Mouse (Mus musculus) macrophage (primary cell): ENCODE results near the gene Cage1. TPM values are rescaled to one million over a fixed set of nuclear protein-coding genes. Genes with fewer than 3 reads are reported as not detected.

ENCODE experiments used
- H3K27ac ChIP-seq: fragments of 350-480 bp; formaldehyde crosslinking; 2 replicates; pipeline ENCODE4 v1.9.0; 2021
- H3K36me3 ChIP-seq: fragments of 350-480 bp; formaldehyde crosslinking; 2 replicates; pipeline ENCODE4 v1.9.0; 2021; ENCODE audit errors: inconsistent target
- H3K4me3 ChIP-seq: fragments of 350-480 bp; formaldehyde crosslinking; 2 replicates; pipeline ENCODE4 v1.9.0; 2021; ENCODE audit errors: inconsistent target
- H3K79me2 ChIP-seq: fragments of 350-480 bp; formaldehyde crosslinking; 2 replicates; pipeline ENCODE4 v1.9.0; 2021; ENCODE audit errors: inconsistent target
- WGBS: methylation state at CpG from one replicate; pipeline ENCODE4 v1.1.7; 2026; ENCODE audit warnings: inconsistent platforms; ENCODE audit not compliant: missing documents; 5-methylcytosine and 5-hydroxymethylcytosine counted together
- polyA plus RNA-seq: library from polyadenylated mRNA; stranded (reverse); fragments of 250-400 nt; gene quantifications from 3 replicates; pipeline ENCODE4 v1.2.4, GENCODE M21; 2018; ENCODE audit warnings: inconsistent platforms
- total RNA-seq, 78 experiments: library from RNA; depleted of rRNA; stranded (reverse); fragments of 250-400 nt; gene quantifications; 1 replicate in 9 of 78; 2 replicates in 24 of 78; 3 replicates in 43 of 78; 4 replicates in 2 of 78; pipeline ENCODE4 v1.2.4; 2018; ENCODE audit warnings: inconsistent platforms in 56 of 78

Gene Cage1
- total RNA-seq (2018; cell fraction: chromatin; rRNA removed), result 1 to 10 TPM in 7 of 26 experiments, under 1 TPM in 14, not detected in 5; 0.23 to 2.2 (median 0.87) TPM
- total RNA-seq (2018; cell fraction: cytosol; rRNA removed), result under 1 TPM; 0.08 to 0.67 (median 0.29) TPM
- total RNA-seq (2018; cell fraction: nucleus; rRNA removed), result 1 to 10 TPM in 5 of 26 experiments, under 1 TPM in 15, not detected in 6; 0.19 to 1.5 (median 0.58) TPM
- 0.20 to 0.50 TPM (median 0.40 TPM) in 3 replicates for polyA plus RNA-seq

DNA sequence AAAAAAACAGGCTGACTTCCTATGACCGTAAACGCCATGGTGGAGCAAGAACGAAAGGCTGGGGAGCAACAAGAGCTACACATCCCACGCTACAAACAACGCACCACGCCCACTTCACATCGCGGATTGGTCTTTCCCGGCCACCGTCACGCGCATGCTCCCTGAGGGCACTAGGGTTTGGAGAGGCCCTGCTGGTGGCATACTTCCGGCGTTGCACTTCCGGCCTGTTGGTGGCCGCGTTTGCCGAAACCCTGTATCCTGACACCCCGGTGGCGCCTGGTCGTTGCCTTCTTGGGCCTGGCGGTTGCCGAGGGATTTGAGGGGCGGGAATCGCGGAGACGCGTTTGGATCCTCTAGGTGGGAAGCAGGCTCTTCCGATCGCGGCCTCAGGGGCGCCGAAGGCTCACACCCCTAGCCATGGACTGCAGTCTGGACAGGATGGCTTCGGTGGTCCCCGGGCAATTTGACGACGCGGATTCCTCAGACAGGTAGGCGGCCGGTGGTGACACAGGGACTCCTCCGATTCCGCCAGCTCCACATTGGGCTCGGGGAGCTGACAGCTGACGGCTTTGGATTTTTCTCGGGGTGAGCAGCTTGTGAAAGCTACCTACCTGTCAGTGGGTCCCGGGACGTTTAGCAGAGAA is at the start of gene Cage1:
TSS of gene Cage1 (minus strand) at position 26 of the 644 bp plus-strand sequence.
- under 1% methylated on average over 47 of the region's 47 CpGs for WGBS
- peaks cover 36% of the 10 kb centered on the region for H3K79me2 ChIP-seq
- peak within 1 kb of the TSS; percentile 57 for H3K27ac ChIP-seq

DNA sequence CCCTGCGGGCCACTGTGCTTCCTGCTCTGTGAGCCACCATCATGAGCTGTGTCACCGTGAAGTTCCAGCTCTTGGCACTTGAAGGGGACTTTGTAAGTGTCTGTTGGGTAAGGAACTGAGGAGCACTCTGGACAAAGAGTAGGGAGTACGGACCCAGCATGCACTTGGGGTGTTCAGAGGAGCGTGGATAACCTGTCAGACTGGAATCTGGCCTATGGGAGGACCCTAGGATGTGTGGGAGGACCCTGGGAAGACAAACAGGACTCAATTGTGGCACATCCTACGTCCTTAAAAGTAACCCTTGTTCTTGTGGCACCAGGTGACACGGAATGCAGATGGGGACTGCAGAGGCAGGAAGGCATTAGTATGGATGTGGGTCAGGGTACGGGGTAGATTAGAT is 44.3 kb upstream of the Cage1 start:
- Histone ChIP-seq H3K79me2 (no peaks in the 10 kb centered on the region), H3K36me3 (no peaks in the 10 kb centered on the region), H3K4me3 (no peak overlapping the region), H3K27ac (no peak overlapping the region)
- WGBS, result 83% methylated on average over 7 of the region's 7 CpGs

More for the DNA sequence above, at the start of gene Cage1:
- peak within 1 kb of the TSS; percentile 98 for H3K4me3 ChIP-seq
- H3K36me3 ChIP-seq, result peaks cover 17% of the 10 kb centered on the region

DNA sequence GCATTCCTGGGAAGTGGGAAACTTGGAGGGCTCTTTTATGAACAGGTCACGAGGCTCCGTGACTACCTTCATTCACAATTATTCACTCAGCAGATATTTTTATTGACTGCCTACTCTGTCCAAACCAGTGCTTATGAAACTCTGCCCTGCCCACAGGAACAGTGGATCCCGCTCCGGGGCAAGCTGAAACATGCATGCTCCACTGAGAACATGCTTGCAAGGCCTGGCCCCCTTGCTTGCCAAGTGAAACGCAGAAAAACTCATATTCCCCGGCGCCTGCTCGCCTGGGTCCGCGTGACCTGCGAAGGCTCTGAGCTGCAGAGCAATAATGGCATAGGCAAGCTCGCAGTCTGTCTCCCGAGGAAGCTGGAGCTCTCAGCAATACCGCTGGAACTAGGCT is 43.9 kb upstream of the Cage1 start:
- 87% methylated on average over 14 of the region's 14 CpGs for WGBS
- Histone ChIP-seq H3K27ac (no peak overlapping the region), H3K36me3 (no peaks in the 10 kb centered on the region), H3K79me2 (no peaks in the 10 kb centered on the region), H3K4me3 (no peak overlapping the region)

DNA sequence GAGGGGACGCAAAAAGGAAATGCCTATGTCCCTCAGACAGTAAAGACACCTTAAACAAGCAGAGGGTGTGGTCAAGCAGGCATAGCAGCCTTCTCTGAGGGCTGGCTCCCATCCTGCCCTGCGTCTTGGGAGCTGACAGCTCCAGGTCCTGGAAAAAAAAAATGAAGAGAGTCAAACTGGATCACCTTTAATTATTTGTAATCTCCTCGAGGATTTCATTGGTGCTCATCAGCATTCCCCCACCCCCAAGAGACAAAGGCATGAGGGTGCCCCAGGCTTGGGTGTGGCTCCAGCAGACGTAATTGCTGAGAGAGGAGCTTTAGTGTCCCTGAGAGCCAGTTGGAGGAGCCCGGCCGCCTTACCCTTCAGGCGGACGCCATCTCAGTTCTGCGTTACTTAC is 43.1 kb upstream of the Cage1 start:
- H3K36me3 ChIP-seq, result no peaks in the 10 kb centered on the region
- H3K4me3 ChIP-seq, result no peak overlapping the region
- no peak overlapping the region for H3K27ac ChIP-seq
- no peaks in the 10 kb centered on the region for H3K79me2 ChIP-seq
- WGBS, result 72% methylated on average over 7 of the region's 9 CpGs

DNA sequence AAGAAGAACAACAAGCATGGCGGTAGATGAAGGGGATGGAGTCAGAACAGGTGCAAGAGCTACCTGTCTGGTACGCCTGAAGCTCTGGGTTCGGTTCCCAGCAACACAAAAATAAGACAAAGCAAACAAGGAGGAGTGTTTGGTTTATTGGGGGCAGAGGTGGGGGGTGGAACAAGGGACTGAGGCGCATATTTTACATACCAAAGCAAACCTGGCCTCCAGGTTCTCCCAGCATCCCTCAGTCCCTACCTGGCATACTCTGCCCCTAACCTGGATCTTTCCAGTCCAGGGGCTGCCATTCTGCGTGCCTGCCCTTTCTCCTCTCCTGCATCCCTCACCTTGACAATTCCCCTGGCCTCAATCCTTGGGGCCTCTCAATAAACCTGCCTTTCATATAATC is 42.5 kb upstream of the Cage1 start:
- Histone ChIP-seq H3K4me3 (no peak overlapping the region), H3K36me3 (no peaks in the 10 kb centered on the region), H3K79me2 (no peaks in the 10 kb centered on the region), H3K27ac (no peak overlapping the region)
- 95% methylated on average over 5 of the region's 5 CpGs for WGBS

DNA sequence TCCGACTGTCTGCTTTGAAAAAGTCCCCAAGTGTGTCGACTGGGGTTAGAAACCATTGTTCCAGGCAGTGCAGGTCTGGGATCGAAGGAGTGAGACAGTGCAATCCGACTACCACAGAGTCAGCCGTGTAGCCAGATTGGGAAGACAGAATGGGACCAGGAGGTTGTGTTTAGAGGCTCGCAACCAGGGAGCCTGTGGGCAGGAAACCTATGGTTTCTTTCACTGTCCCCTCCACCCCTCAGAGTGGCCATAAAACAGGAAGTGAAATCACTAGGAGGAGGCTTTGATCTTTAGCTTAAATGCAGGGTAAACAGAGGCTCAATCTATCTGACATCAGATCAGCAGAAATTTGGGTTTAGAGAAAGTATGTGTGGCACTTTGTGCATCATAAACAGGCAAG is 42.0 kb upstream of the Cage1 start:
- Histone ChIP-seq H3K36me3 (no peaks in the 10 kb centered on the region), H3K79me2 (no peaks in the 10 kb centered on the region), H3K4me3 (no peak overlapping the region), H3K27ac (no peak overlapping the region)
- 16% methylated on average over 6 of the region's 6 CpGs for WGBS

DNA sequence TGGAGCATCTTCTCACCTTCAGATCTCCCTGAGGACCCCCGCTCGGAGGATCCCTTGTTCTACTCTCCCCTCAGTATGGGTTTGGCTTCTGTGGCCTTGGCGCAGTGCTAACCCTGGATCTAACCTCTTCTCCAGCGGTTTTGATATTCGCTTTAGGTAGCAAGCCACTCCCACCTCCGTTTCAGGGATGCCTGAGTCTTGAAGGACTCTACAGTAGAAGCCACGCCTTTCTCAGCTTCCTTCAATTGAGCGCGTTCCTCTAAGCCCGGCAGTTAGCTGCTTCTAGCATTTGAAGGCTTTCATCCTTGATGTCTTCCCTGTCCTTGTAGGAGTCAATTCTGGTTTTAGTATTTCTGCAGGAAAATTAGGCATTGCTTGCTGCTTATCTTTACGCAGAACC is 40.2 kb upstream of the Cage1 start:
- Histone ChIP-seq H3K79me2 (no peaks in the 10 kb centered on the region), H3K4me3 (no peak overlapping the region), H3K36me3 (no peaks in the 10 kb centered on the region), H3K27ac (no peak overlapping the region)
- 21% methylated on average over 11 of the region's 11 CpGs for WGBS

DNA sequence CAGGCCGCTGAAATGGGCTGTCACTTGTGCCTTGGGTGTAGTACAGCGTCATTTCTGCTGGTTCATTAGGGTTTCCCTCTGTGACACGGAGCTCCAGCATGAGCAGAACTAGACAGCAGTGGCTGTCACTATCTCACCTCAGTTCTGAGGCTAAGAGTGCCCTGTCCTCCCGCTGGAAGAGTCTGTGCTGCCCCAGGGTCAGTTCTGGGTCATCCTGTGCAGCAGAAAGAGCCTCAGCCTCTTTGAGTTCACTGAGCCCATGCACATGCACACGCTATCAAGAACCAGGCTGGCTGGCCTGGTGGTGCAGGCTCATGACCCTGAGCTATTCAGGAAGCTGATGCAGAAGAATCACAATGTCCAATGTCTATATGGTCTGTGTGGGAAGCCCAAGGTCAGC is 37.5 kb upstream of the Cage1 start:
- H3K4me3 ChIP-seq, result no peak overlapping the region
- H3K79me2 ChIP-seq, result no peaks in the 10 kb centered on the region
- no peak overlapping the region for H3K27ac ChIP-seq
- 62% methylated on average over 5 of the region's 5 CpGs for WGBS
- H3K36me3 ChIP-seq, result no peaks in the 10 kb centered on the region

DNA sequence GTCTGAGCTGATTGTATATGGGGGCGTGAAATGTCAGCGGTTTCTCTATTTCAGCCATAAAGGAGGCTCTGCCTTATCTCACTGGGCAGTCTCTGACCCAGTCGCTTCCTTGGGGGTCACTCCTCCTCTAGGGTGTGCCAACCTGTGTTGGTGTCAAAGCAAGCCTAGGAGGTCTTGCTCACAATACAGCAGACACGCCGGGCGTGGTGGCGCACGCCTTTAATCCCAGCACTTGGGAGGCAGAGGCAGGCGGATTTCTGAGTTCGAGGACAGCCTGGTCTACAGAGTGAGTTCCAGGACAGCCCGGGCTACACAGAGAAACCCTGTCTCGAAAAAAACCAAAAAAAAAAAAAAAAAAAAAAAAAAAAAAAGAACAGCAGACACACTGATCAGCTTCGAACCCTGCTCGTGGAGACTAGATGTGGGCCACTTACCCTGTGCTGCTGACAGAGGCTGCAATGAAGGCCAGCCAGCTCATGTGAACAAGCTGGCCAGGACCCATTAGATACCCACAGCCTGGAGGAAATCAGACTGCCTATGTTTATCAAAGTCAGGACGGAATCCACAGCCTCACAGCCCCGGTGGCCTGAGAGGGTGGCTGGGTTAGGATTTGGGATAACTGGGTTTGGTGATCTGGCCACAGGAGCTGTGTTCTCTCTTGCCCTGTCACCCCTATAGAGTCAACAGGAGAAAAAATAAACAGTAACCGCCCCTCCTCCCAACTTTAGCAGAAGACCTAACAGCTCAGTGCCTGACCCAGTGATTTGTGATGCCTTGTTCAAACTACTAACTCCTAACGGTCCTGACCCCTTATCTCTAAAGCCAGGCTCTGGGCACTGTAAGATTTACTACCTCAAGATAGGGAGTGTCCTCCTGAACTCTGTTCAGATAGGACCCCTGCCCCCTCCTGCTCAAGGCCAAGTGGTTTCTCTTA is 36.8 kb upstream of the Cage1 start:
- no peaks in the 10 kb centered on the region for H3K36me3 ChIP-seq
- no peak overlapping the region for H3K4me3 ChIP-seq
- no peak overlapping the region for H3K27ac ChIP-seq
- WGBS, result 87% methylated on average over 14 of the region's 18 CpGs
- H3K79me2 ChIP-seq, result no peaks in the 10 kb centered on the region

DNA sequence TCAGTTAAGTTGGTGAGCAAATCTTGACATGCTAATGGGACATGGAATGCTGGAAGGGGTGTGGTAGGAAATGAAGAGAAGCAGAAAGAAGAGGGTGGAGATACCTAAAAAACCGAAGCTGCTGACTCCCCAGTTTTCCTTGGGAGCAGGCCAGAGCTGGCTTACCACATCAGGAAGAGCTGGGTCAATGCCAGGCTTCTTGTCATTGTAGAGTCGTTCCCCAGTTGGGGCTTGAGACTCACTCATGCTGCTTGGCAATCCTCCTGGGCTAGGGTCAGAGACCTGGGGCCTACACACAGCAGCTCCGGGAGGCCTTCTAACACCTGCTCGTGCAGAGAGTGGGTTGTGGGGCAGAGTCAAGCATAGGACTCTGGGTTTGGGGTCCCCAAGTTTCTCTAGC is 34.1 kb upstream of the Cage1 start:
- Histone ChIP-seq H3K4me3 (no peak overlapping the region), H3K36me3 (no peaks in the 10 kb centered on the region), H3K79me2 (no peaks in the 10 kb centered on the region), H3K27ac (no peak overlapping the region)
- WGBS, result 61% methylated on average over 4 of the region's 4 CpGs

DNA sequence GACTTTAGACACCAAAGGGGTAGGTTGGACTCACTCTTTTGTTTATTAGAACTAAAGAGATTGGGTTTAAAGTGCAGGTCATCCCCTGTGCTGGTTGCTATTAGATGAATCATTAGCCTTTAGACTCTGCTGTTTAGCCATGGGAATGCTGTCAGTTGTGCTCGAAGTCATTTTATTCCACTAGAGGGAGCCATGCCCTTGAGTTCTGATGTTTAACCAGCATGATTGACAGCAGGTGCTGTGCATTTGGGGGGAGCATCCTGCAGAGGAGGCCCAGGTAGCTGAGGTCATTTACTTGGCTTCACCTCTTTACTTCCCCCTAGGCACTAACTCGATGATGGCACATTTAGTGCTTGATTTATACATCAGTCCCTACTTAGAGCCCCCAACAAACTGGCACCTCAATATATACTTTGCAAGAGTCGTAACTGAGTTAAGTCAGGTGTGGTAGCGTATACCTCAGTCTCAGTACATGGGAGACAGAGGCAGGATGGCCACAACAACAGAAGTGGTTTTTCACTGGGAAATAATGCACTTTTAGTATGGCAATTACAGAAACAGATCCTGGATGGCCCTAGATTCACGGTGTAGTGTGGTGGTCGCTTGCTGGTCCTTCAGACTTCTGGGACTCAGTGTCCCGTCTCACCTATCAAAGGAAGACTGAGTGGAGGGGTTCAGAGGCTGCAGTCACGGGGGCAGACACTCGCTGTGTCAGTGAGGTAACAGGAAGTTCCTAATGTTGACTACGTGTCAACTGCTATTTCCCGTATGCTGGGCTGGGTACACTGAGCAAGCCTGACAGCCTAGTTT is 28.2 kb upstream of the Cage1 start:
- Histone ChIP-seq H3K36me3 (peaks cover 18% of the 10 kb centered on the region; the same call in 1 of the 2 replicates), H3K4me3 (no peak overlapping the region), H3K79me2 (no peaks in the 10 kb centered on the region), H3K27ac (no peak overlapping the region)
- WGBS, result 65% methylated on average over 11 of the region's 11 CpGs

DNA sequence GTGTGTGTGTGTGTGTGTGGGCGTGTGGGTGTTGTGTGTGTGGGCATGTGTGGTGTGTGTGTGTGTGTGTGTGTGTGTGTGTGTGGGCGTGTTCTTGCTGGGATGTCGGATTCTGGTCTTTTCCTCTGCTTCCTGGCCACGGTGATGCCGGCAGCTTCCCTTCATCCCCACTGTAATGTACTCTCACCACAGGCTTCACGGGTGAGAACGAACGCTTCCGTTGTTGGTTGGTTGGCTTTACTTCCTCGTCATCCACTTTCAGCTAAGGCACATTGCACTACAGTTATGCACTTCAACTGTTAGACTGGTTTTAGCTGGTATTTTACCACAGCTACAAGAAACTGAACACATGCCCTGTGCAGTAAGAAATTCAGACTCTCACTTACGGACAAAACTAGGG is 25.8 kb upstream of the Cage1 start:
- Histone ChIP-seq H3K36me3 (peaks cover 41% of the 10 kb centered on the region), H3K4me3 (no peak overlapping the region), H3K79me2 (no peaks in the 10 kb centered on the region), H3K27ac (no peak overlapping the region)
- WGBS, result 40% methylated on average over 10 of the region's 11 CpGs

DNA sequence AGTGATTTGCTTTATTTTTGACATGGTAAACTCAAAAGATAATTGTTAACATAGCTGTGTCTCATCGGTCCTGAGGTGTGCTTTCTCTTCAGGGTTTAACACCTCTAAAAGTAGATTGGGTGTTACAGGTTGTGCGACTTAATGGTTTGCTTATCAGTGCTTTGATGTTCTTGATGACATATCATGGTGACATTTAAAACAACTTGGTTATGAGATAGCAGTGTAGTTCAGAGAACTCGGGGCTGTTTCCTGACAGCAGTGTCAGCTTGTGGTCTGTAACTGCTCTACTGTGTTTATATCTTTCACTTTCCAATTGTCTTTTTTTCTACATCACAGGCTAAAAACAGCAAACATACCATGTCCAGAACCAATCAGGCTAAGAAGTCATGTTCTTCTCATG is 13.0 kb upstream of the Cage1 start:
- 88% methylated on average over 3 of the region's 3 CpGs for WGBS
- no peaks in the 10 kb centered on the region for H3K79me2 ChIP-seq
- H3K36me3 ChIP-seq, result peaks cover 83% of the 10 kb centered on the region
- no peak overlapping the region for H3K27ac ChIP-seq
- no peak overlapping the region for H3K4me3 ChIP-seq

DNA sequence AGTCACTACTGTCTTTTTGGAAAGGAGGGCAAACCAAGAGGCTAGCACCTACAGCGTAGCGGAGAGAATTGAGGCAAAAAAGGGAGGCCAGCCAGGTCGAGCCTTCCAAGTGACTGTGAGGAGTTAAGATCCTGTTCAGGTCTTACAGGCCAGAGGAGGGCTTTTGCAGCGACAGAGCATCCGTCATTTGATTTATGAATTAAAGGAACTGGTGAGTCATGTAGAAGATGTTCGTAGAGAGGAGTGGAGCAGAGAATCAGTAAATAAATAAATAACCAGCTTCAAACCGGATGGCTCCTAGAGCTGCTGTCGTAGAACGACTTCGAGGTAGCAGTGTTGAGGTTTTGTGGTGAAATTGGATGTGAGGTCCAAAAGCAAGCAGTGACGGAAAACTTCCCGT is 942 bp upstream of the Cage1 start:
- peak overlapping the region; percentile 98 for H3K4me3 ChIP-seq
- H3K27ac ChIP-seq, result peak overlapping the region; percentile 57
- H3K36me3 ChIP-seq, result peaks cover 23% of the 10 kb centered on the region
- WGBS, result 2% methylated on average over 12 of the region's 12 CpGs
- H3K79me2 ChIP-seq, result peaks cover 36% of the 10 kb centered on the region
